Mouse (Mus musculus): ENCODE results near the gene Zfhx2. TPM values are rescaled to one million over a fixed set of nuclear protein-coding genes. Genes with fewer than 3 reads are reported as not detected.

Gene Zfhx2
- total RNA-seq, 1 experiment: 9.4 TPM

GRCm38 (mm10) chr14:55116425-55117200, 24.5 kb upstream of the Zfhx2 start, which contains the start of gene Jph4:
TSS of gene Jph4 (minus strand) at chr14:55116935.
- Histone ChIP-seq H3K4me3 (ENCODE audit: insufficient read depth in 1 of 2, low read depth in 1 of 2, low read length in 2 of 2, poor library complexity in 1 of 2, severe bottlenecking in 1 of 2) (peak within 1 kb of the TSS; percentile 66 to 89), H3K9ac (ENCODE audit: insufficient read depth, low read depth, low read length, poor library complexity, severe bottlenecking) (peak within 1 kb of the TSS; percentile 62), H3K27ac (ENCODE audit: insufficient read depth, low read depth, low read length, poor library complexity, severe bottlenecking) (no peak within 1 kb of the TSS), H3K4me1 (ENCODE audit: control insufficient read depth in 2 of 2, insufficient read depth in 2 of 2, low read length in 2 of 2, poor library complexity in 1 of 2) (peaks cover 5 to 11% of the 10 kb centered on the region in 2 experiments; a peak in 3 of 4 replicates), H3K9me3 (ENCODE audit: control insufficient read depth, insufficient read depth, low read depth, low read length) (no peaks in the 10 kb centered on the region), H3K36me3 (ENCODE audit: control insufficient read depth, insufficient read depth, low read length, poor library complexity, severe bottlenecking) (no peaks in the 10 kb centered on the region)
- TF ChIP-seq ZNF384 (IDR thresholded peaks at IDR 0.05; ENCODE audit: low read depth, low read length) (no peak), CHD2 (IDR thresholded peaks at IDR 0.05; ENCODE audit: low read depth, low read length) (no peak), MAFK (IDR thresholded peaks at IDR 0.05; ENCODE audit: insufficient read depth, low read depth, low read length) (no peak), HCFC1 (IDR thresholded peaks at IDR 0.05; ENCODE audit: borderline replicate concordance, insufficient read depth, low read length) (no peak)
- no peak for DNase-seq (ENCODE audit: low read depth, low spot score)
- in situ Hi-C loops (cut with MboI; ENCODE audit: low sequenced_read_pairs in 2 of 2, unreplicated experiment in 2 of 2): no loop called here

- Histone ChIP-seq H3K4me3 (ENCODE audit: insufficient read depth in 1 of 2, low read depth in 1 of 2, low read length in 2 of 2, poor library complexity in 1 of 2, severe bottlenecking in 1 of 2) (peak overlapping the region; percentile 66 to 89), H3K36me3 (ENCODE audit: control insufficient read depth, insufficient read depth, low read length, poor library complexity, severe bottlenecking) (no peaks in the 10 kb centered on the region), H3K9me3 (ENCODE audit: control insufficient read depth, insufficient read depth, low read depth, low read length) (no peaks in the 10 kb centered on the region), H3K4me1 (ENCODE audit: control insufficient read depth in 2 of 2, insufficient read depth in 2 of 2, low read length in 2 of 2, poor library complexity in 1 of 2) (peaks cover 5 to 11% of the 10 kb centered on the region in 2 experiments; a peak in 3 of 4 replicates), H3K9ac (ENCODE audit: insufficient read depth, low read depth, low read length, poor library complexity, severe bottlenecking) (peak overlapping the region; percentile 62), H3K27ac (ENCODE audit: insufficient read depth, low read depth, low read length, poor library complexity, severe bottlenecking) (no peak overlapping the region)
- no peak for DNase-seq (ENCODE audit: low read depth, low spot score)
- in situ Hi-C loops (cut with MboI; ENCODE audit: low sequenced_read_pairs in 2 of 2, unreplicated experiment in 2 of 2): no loop called here
- TF ChIP-seq CHD2 (IDR thresholded peaks at IDR 0.05; ENCODE audit: low read depth, low read length) (no peak), ZNF384 (IDR thresholded peaks at IDR 0.05; ENCODE audit: low read depth, low read length) (no peak), ZC3H11A (IDR thresholded peaks at IDR 0.05; ENCODE audit: borderline replicate concordance, low read depth, low read length) (no peak), HCFC1 (IDR thresholded peaks at IDR 0.05; ENCODE audit: borderline replicate concordance, insufficient read depth, low read length) (no peak), MAFK (IDR thresholded peaks at IDR 0.05; ENCODE audit: insufficient read depth, low read depth, low read length) (no peak)
These were observed 23.7 kb upstream of the Zfhx2 start for GRCm38 (mm10) chr14:55115846-55116245.

GRCm38 (mm10) chr14:55114759-55115701, 22.9 kb upstream of the Zfhx2 start:
- in situ Hi-C loops (cut with MboI; ENCODE audit: low sequenced_read_pairs in 2 of 2, unreplicated experiment in 2 of 2): no loop called here
- TF ChIP-seq ZC3H11A (IDR thresholded peaks at IDR 0.05; ENCODE audit: borderline replicate concordance, low read depth, low read length) (no peak), MAFK (IDR thresholded peaks at IDR 0.05; ENCODE audit: insufficient read depth, low read depth, low read length) (no peak), HCFC1 (IDR thresholded peaks at IDR 0.05; ENCODE audit: borderline replicate concordance, insufficient read depth, low read length) (no peak), ZNF384 (IDR thresholded peaks at IDR 0.05; ENCODE audit: low read depth, low read length) (no peak), CHD2 (IDR thresholded peaks at IDR 0.05; ENCODE audit: low read depth, low read length) (no peak)
- H3K27ac ChIP-seq (ENCODE audit: insufficient read depth, low read depth, low read length, poor library complexity, severe bottlenecking): no peak overlapping the region

GRCm38 (mm10) chr14:55113975-55114645, 22.0 kb upstream of the Zfhx2 start:
- Histone ChIP-seq H3K4me1 (ENCODE audit: control insufficient read depth in 2 of 2, insufficient read depth in 2 of 2, low read length in 2 of 2, poor library complexity in 1 of 2) (peaks cover 5 to 13% of the 10 kb centered on the region in 2 experiments; a peak in 3 of 4 replicates), H3K27ac (ENCODE audit: insufficient read depth, low read depth, low read length, poor library complexity, severe bottlenecking) (no peak overlapping the region), H3K4me3 (ENCODE audit: insufficient read depth in 1 of 2, low read depth in 1 of 2, low read length in 2 of 2, poor library complexity in 1 of 2, severe bottlenecking in 1 of 2) (peak overlapping the region; percentile 66 to 89), H3K9me3 (ENCODE audit: control insufficient read depth, insufficient read depth, low read depth, low read length) (no peaks in the 10 kb centered on the region), H3K36me3 (ENCODE audit: control insufficient read depth, insufficient read depth, low read length, poor library complexity, severe bottlenecking) (no peaks in the 10 kb centered on the region), H3K9ac (ENCODE audit: insufficient read depth, low read depth, low read length, poor library complexity, severe bottlenecking) (peak overlapping the region; percentile 47; the same call in 1 of the 2 replicates)
- in situ Hi-C loops (cut with MboI; ENCODE audit: low sequenced_read_pairs in 2 of 2, unreplicated experiment in 2 of 2): no loop called here
- DNase-seq (ENCODE audit: low read depth, low spot score): no peak
- TF ChIP-seq CHD2 (IDR thresholded peaks at IDR 0.05; ENCODE audit: low read depth, low read length): no peak
- TF ChIP-seq HCFC1 (IDR thresholded peaks at IDR 0.05; ENCODE audit: borderline replicate concordance, insufficient read depth, low read length): no peak
- no peak for TF ChIP-seq ZC3H11A (IDR thresholded peaks at IDR 0.05; ENCODE audit: borderline replicate concordance, low read depth, low read length)
- no peak for TF ChIP-seq ZNF384 (IDR thresholded peaks at IDR 0.05; ENCODE audit: low read depth, low read length)
- TF ChIP-seq MAFK (IDR thresholded peaks at IDR 0.05; ENCODE audit: insufficient read depth, low read depth, low read length): no peak

More at GRCm38 (mm10) chr14:55114759-55115701, 22.9 kb upstream of the Zfhx2 start:
- peaks cover 5 to 11% of the 10 kb centered on the region in 2 experiments; a peak in 3 of 4 replicates for H3K4me1 ChIP-seq (ENCODE audit: control insufficient read depth in 2 of 2, insufficient read depth in 2 of 2, low read length in 2 of 2, poor library complexity in 1 of 2)
- peak overlapping the region; percentile 62 for H3K9ac ChIP-seq (ENCODE audit: insufficient read depth, low read depth, low read length, poor library complexity, severe bottlenecking)
- H3K4me3 ChIP-seq (ENCODE audit: insufficient read depth in 1 of 2, low read depth in 1 of 2, low read length in 2 of 2, poor library complexity in 1 of 2, severe bottlenecking in 1 of 2): peak overlapping the region; percentile 66 to 89
- no peaks in the 10 kb centered on the region for H3K36me3 ChIP-seq (ENCODE audit: control insufficient read depth, insufficient read depth, low read length, poor library complexity, severe bottlenecking)
- no peak for DNase-seq (ENCODE audit: low read depth, low spot score)
- H3K9me3 ChIP-seq (ENCODE audit: control insufficient read depth, insufficient read depth, low read depth, low read length): no peaks in the 10 kb centered on the region

All from ES-E14 (cell line).